Mouse (Mus musculus): Measurements from ENCODE around the gene Gnaq.

- TF ChIP-seq CTCF (IDR thresholded peaks at IDR 0.05; ENCODE audit: low read depth, low read length), result no peak
- TF ChIP-seq POLR2A (IDR thresholded peaks at IDR 0.05; ENCODE audit: borderline replicate concordance, low read depth, low read length), result no peak
These were observed 34.6 kb downstream of the Gnaq start for GRCm38 (mm10) chr19:16167185-16167584.

Data from bone marrow macrophage, adult 2 months (primary cell).